Mouse (Mus musculus): Measurements from ENCODE around the gene Col1a1. TPM values are rescaled to one million over a fixed set of nuclear protein-coding genes. Genes with fewer than 3 reads are reported as not detected.

Gene Col1a1
- polyA plus RNA-seq, 1 experiment from 2014 or later: 37.8 TPM

DNA sequence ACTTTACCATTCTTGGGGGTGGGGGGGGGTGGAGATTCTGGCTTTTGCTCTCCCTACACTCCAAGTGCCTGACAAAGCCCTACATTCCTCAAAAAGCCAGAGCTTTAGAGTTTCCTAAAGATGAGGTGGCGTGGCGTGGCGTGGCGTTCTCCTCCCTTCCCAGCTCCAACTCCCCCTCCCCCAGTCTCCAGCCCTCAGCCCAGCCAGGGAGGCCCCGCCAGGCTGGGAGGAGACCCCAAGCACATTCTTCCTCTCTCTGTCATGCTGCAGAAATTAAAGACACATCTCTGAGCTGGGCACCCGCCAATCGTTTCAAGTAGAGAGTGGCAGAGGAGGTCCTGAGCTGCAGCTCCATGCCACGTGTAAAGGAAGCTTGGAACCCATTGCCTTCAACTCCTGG is 2.4 kb upstream of the Col1a1 start:
- Histone ChIP-seq H3K4me2 (ENCODE audit: low read depth, low read length) (no peak overlapping the region), H3K4me1 (ENCODE audit: insufficient read depth) (peaks cover 7% of the 10 kb centered on the region; the same call in 1 of the 2 replicates), H3K9ac (replicated peaks) (no peak overlapping the region), H3K4me3 (ENCODE audit: low read depth, low read length) (no peak overlapping the region), H3K9me3 (ENCODE audit: low read length) (no peaks in the 10 kb centered on the region), H3K27me3 (ENCODE audit: insufficient read depth, low read length) (peaks cover 51% of the 10 kb centered on the region), H3K36me3 (replicated peaks; ENCODE audit: insufficient read depth, low read length) (no peaks in the 10 kb centered on the region), H3K27ac (ENCODE audit: low read depth) (no peak overlapping the region)
- DNase-seq (no peak), ATAC-seq (no peak)
- WGBS (ENCODE audit: insufficient replicate concordance): 31% methylated on average over 8 of the region's 8 CpGs
- no peak for TF ChIP-seq CTCF (IDR thresholded peaks at IDR 0.05; ENCODE audit: low read depth)
- TF ChIP-seq EP300 (IDR thresholded peaks at IDR 0.05; ENCODE audit: low read depth): no peak

DNA sequence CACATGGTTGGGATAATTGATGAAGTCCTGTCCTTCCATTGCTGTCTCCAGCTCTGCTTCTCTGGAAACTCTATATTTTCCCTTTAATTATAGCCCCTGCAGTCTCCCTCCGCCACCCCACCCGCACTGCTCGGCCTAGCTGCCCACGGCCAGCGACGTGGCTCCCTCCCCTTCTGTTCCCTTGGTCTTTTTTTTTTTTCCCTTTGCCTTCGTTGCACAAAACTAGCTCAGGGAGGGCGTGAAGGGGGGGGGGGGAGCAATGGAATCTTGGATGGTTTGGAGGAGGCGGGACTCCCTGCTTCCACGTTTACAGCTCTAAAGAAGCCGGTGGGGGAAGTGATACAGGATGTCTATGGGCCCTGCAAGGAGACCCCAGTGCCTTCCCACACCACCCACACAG is 1.5 kb upstream of the Col1a1 start:
- TF ChIP-seq EP300 (IDR thresholded peaks at IDR 0.05; ENCODE audit: low read depth) (no peak), CTCF (IDR thresholded peaks at IDR 0.05; ENCODE audit: low read depth) (no peak)
- 39% methylated on average over 11 of the region's 11 CpGs for WGBS (ENCODE audit: insufficient replicate concordance)
- H3K36me3 ChIP-seq (replicated peaks; ENCODE audit: insufficient read depth, low read length): no peaks in the 10 kb centered on the region
- H3K27me3 ChIP-seq (ENCODE audit: insufficient read depth, low read length): peaks cover 57% of the 10 kb centered on the region
- no peak overlapping the region for H3K27ac ChIP-seq (ENCODE audit: low read depth)
- ATAC-seq: no peak
- H3K9me3 ChIP-seq (ENCODE audit: low read length): no peaks in the 10 kb centered on the region
- no peak overlapping the region for H3K4me2 ChIP-seq (ENCODE audit: low read depth, low read length)
- H3K4me1 ChIP-seq (ENCODE audit: insufficient read depth): 0 out of 2 replicates have a peak, but pooled peaks cover 6% of the 10 kb centered on the region
- no peak overlapping the region for H3K4me3 ChIP-seq (ENCODE audit: low read depth, low read length)
- H3K9ac ChIP-seq (replicated peaks): no peak overlapping the region
- DNase-seq: no peak

DNA sequence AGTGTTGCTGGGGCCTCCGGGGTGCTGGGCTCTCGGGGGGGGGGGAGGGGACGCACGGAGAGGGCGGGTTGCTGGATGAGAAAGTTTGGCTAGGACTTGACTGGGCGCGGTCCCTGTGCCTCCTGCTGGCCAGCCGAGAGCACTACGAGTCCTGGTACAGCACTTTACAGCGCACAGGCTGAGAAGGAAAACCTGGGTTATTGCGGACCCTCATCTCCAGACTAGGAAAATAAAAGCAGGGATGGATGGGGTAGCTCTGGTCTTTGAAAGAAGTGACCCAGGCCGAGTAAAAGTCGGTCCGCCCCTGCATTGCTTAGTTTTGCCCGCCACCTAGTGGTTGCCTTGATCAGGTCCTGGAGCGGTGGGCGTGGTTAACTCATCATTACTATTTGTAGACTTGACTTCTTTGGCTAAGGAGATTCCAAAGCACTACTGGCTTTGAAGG is 849 bp downstream of the Col1a1 start:
- under 1% methylated on average over 16 of the region's 17 CpGs for WGBS (ENCODE audit: insufficient replicate concordance)
- Histone ChIP-seq H3K4me3 (ENCODE audit: low read depth, low read length) (peak overlapping the region; percentile 28), H3K9me3 (ENCODE audit: low read length) (no peaks in the 10 kb centered on the region), H3K27me3 (ENCODE audit: insufficient read depth, low read length) (peaks cover 68% of the 10 kb centered on the region), H3K4me2 (ENCODE audit: low read depth, low read length) (peak overlapping the region; percentile 61), H3K27ac (ENCODE audit: low read depth) (no peak overlapping the region), H3K4me1 (ENCODE audit: insufficient read depth) (0 out of 2 replicates have a peak, but pooled peaks cover 6% of the 10 kb centered on the region), H3K9ac (replicated peaks) (no peak overlapping the region), H3K36me3 (replicated peaks; ENCODE audit: insufficient read depth, low read length) (no peaks in the 10 kb centered on the region)
- peak; percentile 77 for ATAC-seq
- peak; percentile 88 for DNase-seq
- TF ChIP-seq CTCF (IDR thresholded peaks at IDR 0.05; ENCODE audit: low read depth) (peak; percentile 92), EP300 (IDR thresholded peaks at IDR 0.05; ENCODE audit: low read depth) (no peak)

DNA sequence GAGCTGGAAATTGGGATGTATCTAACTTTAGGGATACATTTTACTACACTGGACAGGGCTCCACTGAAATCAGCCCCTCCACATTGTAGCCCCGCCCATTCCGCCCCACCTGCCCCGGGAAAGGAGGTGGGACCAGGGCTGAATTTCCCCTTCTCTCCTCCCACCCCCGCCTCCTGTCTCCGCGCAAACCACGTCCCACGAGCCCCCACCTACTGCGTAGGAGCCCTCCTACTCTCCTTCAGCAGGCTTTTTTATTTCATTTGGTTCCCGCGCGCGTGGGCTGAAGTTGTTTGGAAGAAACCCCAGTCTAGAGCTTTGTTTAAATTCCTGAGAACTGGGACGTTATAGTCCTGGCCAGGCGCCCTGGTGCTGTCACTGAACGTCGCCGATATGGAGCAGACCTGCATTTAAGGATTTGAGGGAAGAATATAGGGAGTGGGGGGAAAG is 1.3 kb downstream of the Col1a1 start:
- WGBS (ENCODE audit: insufficient replicate concordance): under 1% methylated on average over 18 of the region's 18 CpGs
- peak overlapping the region; percentile 28 for H3K4me3 ChIP-seq (ENCODE audit: low read depth, low read length)

DNA sequence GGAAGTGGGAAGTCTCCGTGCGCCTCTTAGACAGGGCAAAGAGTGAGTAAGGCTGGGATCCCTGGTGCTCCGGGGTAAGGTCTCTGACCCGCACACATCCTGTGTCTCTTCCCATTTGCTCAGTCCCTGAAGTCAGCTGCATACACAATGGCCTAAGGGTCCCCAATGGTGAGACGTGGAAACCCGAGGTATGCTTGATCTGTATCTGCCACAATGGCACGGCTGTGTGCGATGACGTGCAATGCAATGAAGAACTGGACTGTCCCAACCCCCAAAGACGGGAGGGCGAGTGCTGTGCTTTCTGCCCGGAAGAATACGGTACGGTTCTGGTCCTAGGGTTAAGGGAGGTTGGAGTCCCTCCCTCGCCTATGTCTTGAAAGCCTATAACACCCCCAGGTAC is 1.8 kb downstream of the Col1a1 start:
- no peak for DNase-seq
- Histone ChIP-seq H3K36me3 (replicated peaks; ENCODE audit: insufficient read depth, low read length) (no peaks in the 10 kb centered on the region), H3K27ac (ENCODE audit: low read depth) (no peak overlapping the region), H3K4me1 (ENCODE audit: insufficient read depth) (0 out of 2 replicates have a peak, but pooled peaks cover 6% of the 10 kb centered on the region), H3K4me3 (ENCODE audit: low read depth, low read length) (peak overlapping the region; percentile 28), H3K9ac (replicated peaks) (no peak overlapping the region), H3K9me3 (ENCODE audit: low read length) (no peaks in the 10 kb centered on the region), H3K27me3 (ENCODE audit: insufficient read depth, low read length) (peaks cover 65% of the 10 kb centered on the region), H3K4me2 (ENCODE audit: low read depth, low read length) (peak overlapping the region; percentile 61)
- ATAC-seq: no peak
- TF ChIP-seq CTCF (IDR thresholded peaks at IDR 0.05; ENCODE audit: low read depth) (no peak), EP300 (IDR thresholded peaks at IDR 0.05; ENCODE audit: low read depth) (no peak)
- 3% methylated on average over 15 of the region's 15 CpGs for WGBS (ENCODE audit: insufficient replicate concordance)

More for the DNA sequence above, 1.3 kb downstream of the Col1a1 start:
- no peak overlapping the region for H3K27ac ChIP-seq (ENCODE audit: low read depth)
- ATAC-seq (peak; percentile 48), DNase-seq (no peak)
- H3K4me2 ChIP-seq (ENCODE audit: low read depth, low read length): peak overlapping the region; percentile 61
- TF ChIP-seq CTCF (IDR thresholded peaks at IDR 0.05; ENCODE audit: low read depth) (no peak), EP300 (IDR thresholded peaks at IDR 0.05; ENCODE audit: low read depth) (no peak)
- H3K27me3 ChIP-seq (ENCODE audit: insufficient read depth, low read length): peaks cover 65% of the 10 kb centered on the region
- H3K36me3 ChIP-seq (replicated peaks; ENCODE audit: insufficient read depth, low read length): no peaks in the 10 kb centered on the region
- H3K9me3 ChIP-seq (ENCODE audit: low read length): no peaks in the 10 kb centered on the region
- 0 out of 2 replicates have a peak, but pooled peaks cover 6% of the 10 kb centered on the region for H3K4me1 ChIP-seq (ENCODE audit: insufficient read depth)
- no peak overlapping the region for H3K9ac ChIP-seq (replicated peaks)

DNA sequence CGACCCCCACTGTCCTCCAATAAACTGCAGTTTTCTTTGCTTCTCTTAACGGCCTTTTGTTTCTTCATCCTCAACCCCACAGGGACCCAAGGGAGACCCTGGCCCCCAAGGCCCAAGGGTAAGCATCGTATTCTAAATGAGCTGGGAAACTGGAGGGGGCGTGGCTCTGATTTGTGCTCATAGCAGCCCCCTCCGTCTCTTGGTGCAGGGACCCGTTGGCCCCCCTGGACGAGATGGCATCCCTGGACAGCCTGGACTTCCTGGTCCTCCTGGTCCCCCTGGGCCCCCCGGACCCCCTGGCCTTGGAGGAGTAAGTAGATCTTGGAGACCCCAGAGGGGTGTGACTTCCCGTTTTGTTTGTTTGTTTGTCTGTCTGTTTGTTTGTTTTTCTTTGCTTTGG is 2.3 kb downstream of the Col1a1 start:
- Histone ChIP-seq H3K27me3 (ENCODE audit: insufficient read depth, low read length) (peaks cover 61% of the 10 kb centered on the region), H3K4me1 (ENCODE audit: insufficient read depth) (0 out of 2 replicates have a peak, but pooled peaks cover 6% of the 10 kb centered on the region), H3K4me2 (ENCODE audit: low read depth, low read length) (peak overlapping the region; percentile 61; the same call in 1 of the 2 replicates), H3K9ac (replicated peaks) (no peak overlapping the region), H3K36me3 (replicated peaks; ENCODE audit: insufficient read depth, low read length) (no peaks in the 10 kb centered on the region), H3K9me3 (ENCODE audit: low read length) (no peaks in the 10 kb centered on the region), H3K4me3 (ENCODE audit: low read depth, low read length) (peak overlapping the region; percentile 28; the same call in 1 of the 2 replicates), H3K27ac (ENCODE audit: low read depth) (no peak overlapping the region)
- 27% methylated on average over 9 of the region's 9 CpGs for WGBS (ENCODE audit: insufficient replicate concordance)
- no peak for TF ChIP-seq EP300 (IDR thresholded peaks at IDR 0.05; ENCODE audit: low read depth)
- no peak for TF ChIP-seq CTCF (IDR thresholded peaks at IDR 0.05; ENCODE audit: low read depth)
- DNase-seq (no peak), ATAC-seq (no peak)
